Mouse (Mus musculus) layer of hippocampus, postnatal 14 days (tissue): ENCODE measurements around the gene Ubl7. TPM values are rescaled to one million over a fixed set of nuclear protein-coding genes. Genes with fewer than 3 reads are reported as not detected.

Experiments
- DNase-seq, 2 experiments: peaks; one replicate each; pipeline ENCODE4 v3.0.0; 2021 to 2022; ENCODE audit warnings: low spot score in 2 of 2, mixed read lengths in 1 of 2
- total RNA-seq, 2 experiments: library from RNA; stranded (reverse); gene quantifications; 2 replicates each; pipeline ENCODE4 v1.2.3; 2021

The Ubl7 gene
- total RNA-seq, 2 experiments from 2014 or later: 97.5 to 98.6 TPM

DNA sequence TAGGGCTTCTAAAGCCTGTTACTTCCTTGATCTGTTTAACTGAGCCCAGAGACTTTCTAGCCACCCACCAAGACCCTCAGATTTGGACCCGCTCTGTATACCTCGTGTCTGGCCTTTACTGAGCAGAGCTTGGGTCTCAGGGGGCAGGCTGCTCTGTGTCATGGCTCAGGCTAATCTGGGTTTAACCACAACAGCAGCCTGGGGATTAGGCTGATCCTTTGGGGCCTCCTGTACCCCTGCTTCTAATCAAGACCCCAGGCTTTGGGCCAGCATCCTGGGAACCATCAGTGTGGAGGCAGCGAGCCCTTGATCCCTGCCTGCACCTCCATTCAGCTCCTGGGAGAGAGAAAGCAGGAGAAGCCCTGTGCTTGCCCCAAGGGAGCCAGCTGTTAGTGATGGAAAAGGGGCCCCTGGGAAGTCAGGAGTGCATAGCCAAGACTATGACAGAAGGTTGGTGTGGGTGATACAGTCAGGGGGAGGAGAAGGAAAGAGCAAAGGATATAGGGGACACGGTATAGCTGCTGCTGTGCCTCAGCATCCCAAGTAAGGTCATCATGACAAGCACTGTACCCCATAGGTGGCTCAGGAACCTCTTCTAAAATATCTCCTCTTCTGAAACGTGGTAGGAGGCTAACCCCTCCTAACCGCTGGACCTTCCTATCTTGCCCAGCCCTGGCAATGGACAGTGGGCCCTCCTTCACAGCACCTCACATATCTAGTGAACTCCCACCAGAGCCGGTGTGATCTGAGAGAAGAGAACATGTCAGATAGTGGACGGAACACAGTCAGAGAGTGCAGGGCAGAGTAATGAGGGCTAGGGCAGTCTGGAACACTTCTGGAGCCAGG is 35.2 kb downstream of the Ubl7 start:
- DNase-seq: no peak

GRCm38 (mm10) chr9:57947381-57948030 is 36.7 kb downstream of the Ubl7 start:
- no peak for DNase-seq

- no peak for DNase-seq
Measured at GRCm38 (mm10) chr9:57948333-57948931, 37.7 kb downstream of the Ubl7 start.

DNA sequence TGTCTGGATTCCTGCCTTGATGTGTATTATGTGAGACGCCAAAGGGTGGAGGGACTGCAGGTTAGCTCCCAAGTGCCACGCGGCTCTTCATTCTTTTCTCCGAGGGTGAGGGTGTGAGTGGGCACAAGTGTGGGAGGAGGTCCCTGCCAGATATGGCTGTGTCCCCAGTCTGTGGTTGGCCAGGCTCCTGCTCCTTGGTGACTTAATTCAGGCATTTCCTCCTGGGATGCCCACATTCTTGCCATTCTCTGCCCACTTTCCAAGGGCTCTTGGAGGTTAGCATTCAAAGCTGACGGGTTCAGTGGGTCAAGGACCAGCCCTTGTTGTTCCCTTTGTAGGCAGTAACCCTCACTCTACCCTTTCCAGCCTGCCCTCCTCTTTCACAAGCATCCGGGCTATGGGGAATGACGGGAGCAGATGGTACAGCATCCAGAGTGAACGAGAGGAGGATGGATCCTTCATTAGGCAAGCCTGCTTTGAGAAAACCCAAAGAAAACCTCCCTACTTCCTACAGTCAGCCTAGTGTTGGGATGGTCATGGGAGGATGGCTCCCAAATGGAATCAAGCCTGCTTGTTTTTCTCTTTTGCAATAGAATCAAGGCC is 38.4 kb downstream of the Ubl7 start:
- no peak for DNase-seq

DNA sequence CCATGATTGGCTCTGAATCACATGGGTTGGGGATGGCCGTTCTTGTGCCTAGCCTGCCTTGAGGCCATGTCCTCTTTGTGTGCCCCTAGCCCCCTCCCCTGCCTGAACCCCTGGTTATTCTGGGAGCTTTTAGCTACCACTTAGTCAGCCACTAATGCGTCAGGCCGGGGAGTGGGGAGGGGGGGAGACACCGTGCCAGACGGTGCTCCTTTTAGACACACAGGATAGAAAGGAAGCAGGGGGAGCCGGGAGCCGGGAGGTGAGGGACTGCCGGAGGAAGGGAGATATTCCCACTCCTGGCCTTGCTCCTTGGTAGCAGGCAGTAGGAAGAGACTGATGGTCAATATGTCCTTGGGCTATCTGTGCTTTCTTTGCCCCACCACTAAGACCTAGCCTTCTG is 39.1 kb downstream of the Ubl7 start:
- DNase-seq: no peak

- peak in 1 of 2 experiments; percentile 34 for DNase-seq
Measured at GRCm38 (mm10) chr9:57950519-57950918, 39.7 kb downstream of the Ubl7 start.

GRCm38 (mm10) chr9:57951993-57952392 is 41.2 kb downstream of the Ubl7 start:
- DNase-seq: no peak

GRCm38 (mm10) chr9:57954962-57955744 is 44.4 kb downstream of the Ubl7 start:
- DNase-seq: no peak

- no peak for DNase-seq
Measured at GRCm38 (mm10) chr9:57955764-57956163, 45.0 kb downstream of the Ubl7 start.

DNA sequence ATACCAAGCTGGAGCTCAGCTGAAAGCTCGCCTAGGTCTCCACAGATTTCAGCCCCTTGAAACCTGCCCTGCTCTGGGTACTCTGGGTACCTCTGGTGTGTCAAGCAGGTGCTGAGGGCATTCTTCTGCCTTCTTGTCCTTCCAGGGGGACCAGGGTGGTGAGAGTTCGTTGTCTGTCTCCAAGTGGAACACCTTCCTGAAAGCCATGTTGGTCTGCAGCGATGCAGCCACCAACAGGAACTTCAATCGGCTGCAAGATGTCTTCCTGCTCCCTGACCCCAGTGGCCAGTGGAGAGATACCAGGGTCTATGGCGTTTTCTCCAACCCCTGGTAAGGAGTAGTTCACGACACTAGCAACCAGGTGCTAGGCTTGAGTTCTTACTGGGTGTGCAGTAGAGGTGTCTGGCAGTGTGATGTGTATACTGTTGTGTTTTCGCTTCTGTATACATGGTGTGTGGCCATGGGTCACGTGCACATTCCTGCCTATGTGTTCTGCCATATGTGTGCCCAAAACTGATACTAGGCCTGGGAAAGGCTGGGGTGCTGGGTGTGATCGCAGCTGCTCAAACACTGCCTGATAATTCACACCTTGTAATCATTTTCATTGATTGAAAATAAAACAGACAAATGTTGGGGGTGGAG is 45.5 kb downstream of the Ubl7 start:
- DNase-seq: no peak

DNA sequence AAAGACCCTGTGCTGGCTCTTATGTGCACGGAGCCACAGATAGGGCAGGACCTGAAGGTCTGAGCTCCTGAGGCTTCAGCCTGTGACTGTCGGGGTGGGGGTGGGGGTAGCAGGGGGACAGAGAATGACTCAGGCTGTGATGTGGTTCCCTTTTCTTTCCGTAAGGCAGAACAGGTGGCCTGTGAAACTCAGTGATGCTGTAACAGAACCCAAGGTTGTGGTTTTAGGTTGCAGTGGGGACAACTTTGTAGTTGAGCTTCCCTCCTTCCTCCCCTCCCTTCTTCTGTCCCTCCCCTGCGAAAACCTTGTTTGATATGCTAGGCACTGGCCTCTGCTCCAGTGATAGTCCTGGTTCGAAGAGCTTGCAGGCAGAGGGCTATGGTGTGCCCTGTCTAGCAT is 46.1 kb downstream of the Ubl7 start:
- no peak for DNase-seq

- no peak for DNase-seq
Measured at GRCm38 (mm10) chr9:57958615-57959014, 47.8 kb downstream of the Ubl7 start.

- no peak for DNase-seq
Measured at GRCm38 (mm10) chr9:57959399-57959798, 48.6 kb downstream of the Ubl7 start.

- DNase-seq: no peak
Measured at GRCm38 (mm10) chr9:57959886-57960866, 49.4 kb downstream of the Ubl7 start.

- no peak for DNase-seq
Measured at GRCm38 (mm10) chr9:57961226-57961625, 50.4 kb downstream of the Ubl7 start.

- DNase-seq: no peak
Measured at GRCm38 (mm10) chr9:57961863-57962778, 51.3 kb downstream of the Ubl7 start.

DNA sequence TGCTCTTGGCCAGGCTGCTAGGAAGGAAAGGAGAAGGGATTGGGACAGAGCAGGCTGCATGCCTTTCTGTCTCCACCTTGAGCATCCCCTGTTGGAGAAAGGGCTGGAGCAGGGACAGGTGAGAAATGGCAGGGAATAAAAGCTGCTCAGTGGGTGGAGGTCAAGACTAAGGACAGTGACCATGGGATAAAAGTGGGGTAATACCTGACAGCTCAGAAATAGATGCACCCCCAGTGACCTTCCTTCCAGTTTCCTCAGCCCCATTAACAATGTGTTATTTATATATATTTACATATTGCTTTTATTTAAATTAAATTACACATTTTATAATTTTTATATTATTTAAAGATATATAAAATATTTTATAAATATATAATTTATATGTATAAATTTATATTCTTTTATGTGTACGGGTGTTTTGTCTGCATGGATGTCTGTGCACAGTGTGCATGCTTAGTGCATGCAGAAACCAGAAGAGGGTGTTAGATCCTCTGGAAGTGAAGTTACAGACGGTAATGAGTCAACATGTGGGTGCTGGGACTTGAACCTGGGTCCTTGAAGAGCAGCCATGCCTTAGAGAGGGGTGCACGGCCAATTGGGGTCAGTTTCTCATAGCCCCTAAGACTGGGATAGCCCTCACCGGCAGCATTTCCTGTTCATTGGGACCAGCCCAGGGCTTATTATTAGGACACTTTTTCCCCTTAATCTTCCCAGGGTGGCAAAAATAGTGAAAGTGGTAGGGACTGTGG is 52.6 kb downstream of the Ubl7 start:
- DNase-seq: no peak
